Mouse (Mus musculus) cortical plate, adult 2 months (tissue): ENCODE data around the gene G0s2. TPM values are rescaled to one million over a fixed set of nuclear protein-coding genes. Genes with fewer than 3 reads are reported as not detected.
A peak's percentile ranks its signal among the peaks of the same experiment; 100 is the strongest.
"Not testable (repeated sequence)": the region's sequence is repeated elsewhere in the genome, so short reads cannot be mapped to it uniquely, and the experiment has no call there.

Experiments used
- H3K27ac ChIP-seq: fragments of 200-500 bp; 2 replicates; pipeline ENCODE4 v1.5.1; 2012; ENCODE audit warnings: low read length, control low read depth, inconsistent platforms; ENCODE audit not compliant: insufficient read depth
- H3K4me1 ChIP-seq: fragments of 200-500 bp; 2 replicates; pipeline ENCODE4 v1.6.1; 2011; ENCODE audit warnings: low read length; ENCODE audit not compliant: control insufficient read depth, insufficient read depth
- H3K4me3 ChIP-seq: fragments of 200-500 bp; 2 replicates; pipeline ENCODE4 v1.5.1; 2011; ENCODE audit warnings: mild to moderate bottlenecking, low read length, control low read depth; ENCODE audit not compliant: insufficient read depth
- CTCF ChIP-seq: fragments of 200-500 bp; IDR thresholded peaks from 2 replicates; pipeline ENCODE4 v1.5.1; 2011; ENCODE audit warnings: mild to moderate bottlenecking, control low read depth, low read length; ENCODE audit not compliant: insufficient read depth; ENCODE audit errors: extremely low read depth
- POLR2A ChIP-seq: fragments of 200-500 bp; IDR thresholded peaks from 2 replicates; pipeline ENCODE4 v1.6.1; 2011; ENCODE audit warnings: mild to moderate bottlenecking, low read length, control low read depth; ENCODE audit not compliant: insufficient read depth; ENCODE audit errors: extremely low read depth
- polyA plus RNA-seq: library from polyadenylated mRNA; depleted of rRNA; stranded (reverse); fragments of >200 nt; gene quantifications from 2 replicates; pipeline ENCODE4 v1.2.3, GENCODE M21; 2012

G0s2 gene
- polyA plus RNA-seq, 1 experiment = 22.6 TPM

- Histone ChIP-seq H3K4me3 (no peak overlapping the region), H3K4me1 (peaks cover 3% of the 10 kb centered on the region; the same call in 1 of the 2 replicates), H3K27ac (no peak overlapping the region)
- TF ChIP-seq POLR2A (no peak), CTCF (peak; percentile 57; the same call in 1 of the 2 replicates)
Measured at GRCm38 (mm10) chr1:193255488-193256288, 17.3 kb downstream of the G0s2 start.

- no peak overlapping the region for H3K4me3 ChIP-seq
- TF ChIP-seq CTCF (no peak), POLR2A (no peak)
- peaks cover 3% of the 10 kb centered on the region; the same call in 1 of the 2 replicates for H3K4me1 ChIP-seq
- H3K27ac ChIP-seq = no peak overlapping the region
Measured at GRCm38 (mm10) chr1:193255032-193255431, 18.0 kb downstream of the G0s2 start.

GRCm38 (mm10) chr1:193253895-193254294, 19.1 kb downstream of the G0s2 start:
- H3K4me3 ChIP-seq, H3K27ac ChIP-seq, H3K4me1 ChIP-seq: not testable (repeated sequence)

GRCm38 (mm10) chr1:193252616-193253015, 20.4 kb downstream of the G0s2 start:
- H3K4me1 ChIP-seq = peaks cover 3% of the 10 kb centered on the region; the same call in 1 of the 2 replicates
- no peak overlapping the region for H3K27ac ChIP-seq
- no peak for TF ChIP-seq CTCF
- TF ChIP-seq POLR2A = no peak
- no peak overlapping the region for H3K4me3 ChIP-seq

DNA sequence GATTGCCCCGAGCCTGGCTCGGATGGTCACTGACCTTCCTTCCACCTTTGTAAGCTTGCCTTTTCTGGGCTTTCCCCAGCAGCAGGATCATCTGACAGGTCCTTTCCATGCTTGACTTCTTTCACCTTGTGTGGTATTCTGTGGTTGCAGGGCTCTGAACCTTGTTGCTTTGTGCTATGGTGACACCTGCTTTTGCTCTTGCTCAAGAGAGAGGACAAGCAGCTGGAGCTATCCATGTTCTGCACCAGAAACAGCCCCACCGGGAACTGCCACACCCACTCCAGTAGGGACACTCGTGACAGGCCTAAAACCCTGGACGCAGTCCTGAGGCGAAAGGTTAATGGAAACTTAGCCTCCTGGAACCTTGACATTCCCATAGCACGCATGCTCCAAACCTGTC, 21.6 kb downstream of the G0s2 start:
- H3K4me3 ChIP-seq = no peak overlapping the region
- no peak overlapping the region for H3K27ac ChIP-seq
- peaks cover 1% of the 10 kb centered on the region; the same call in 1 of the 2 replicates for H3K4me1 ChIP-seq
- TF ChIP-seq POLR2A (no peak), CTCF (no peak)

GRCm38 (mm10) chr1:193250026-193250425, 23.0 kb downstream of the G0s2 start:
- Histone ChIP-seq H3K4me3 (no peak overlapping the region), H3K4me1 (no peaks in the 10 kb centered on the region; the same call in 1 of the 2 replicates), H3K27ac (no peak overlapping the region)
- no peak for TF ChIP-seq POLR2A
- TF ChIP-seq CTCF = no peak

DNA sequence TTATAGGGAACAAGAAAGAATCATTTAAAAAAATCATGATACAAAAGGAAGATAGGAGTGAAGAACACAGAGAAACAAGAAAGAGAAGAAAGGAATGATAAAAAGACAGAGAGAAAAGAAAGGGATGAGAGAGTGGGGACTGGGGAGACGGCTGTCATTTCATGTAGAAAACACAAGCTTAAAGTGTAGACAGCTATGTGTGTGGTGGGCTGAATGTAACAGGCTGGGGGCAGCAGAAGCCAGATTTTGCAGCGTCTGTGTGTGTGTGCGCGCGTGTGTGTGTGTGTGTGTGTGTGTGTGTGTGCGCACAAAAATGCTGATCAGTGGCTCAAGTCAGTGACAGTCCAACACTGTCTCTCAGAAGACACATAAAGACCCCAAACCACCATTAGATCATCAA, 28.8 kb downstream of the G0s2 start:
- H3K27ac ChIP-seq = no peak overlapping the region
- TF ChIP-seq POLR2A (no peak), CTCF (no peak)
- H3K4me3 ChIP-seq = no peak overlapping the region
- H3K4me1 ChIP-seq = peaks cover 6% of the 10 kb centered on the region; the same call in 1 of the 2 replicates

DNA sequence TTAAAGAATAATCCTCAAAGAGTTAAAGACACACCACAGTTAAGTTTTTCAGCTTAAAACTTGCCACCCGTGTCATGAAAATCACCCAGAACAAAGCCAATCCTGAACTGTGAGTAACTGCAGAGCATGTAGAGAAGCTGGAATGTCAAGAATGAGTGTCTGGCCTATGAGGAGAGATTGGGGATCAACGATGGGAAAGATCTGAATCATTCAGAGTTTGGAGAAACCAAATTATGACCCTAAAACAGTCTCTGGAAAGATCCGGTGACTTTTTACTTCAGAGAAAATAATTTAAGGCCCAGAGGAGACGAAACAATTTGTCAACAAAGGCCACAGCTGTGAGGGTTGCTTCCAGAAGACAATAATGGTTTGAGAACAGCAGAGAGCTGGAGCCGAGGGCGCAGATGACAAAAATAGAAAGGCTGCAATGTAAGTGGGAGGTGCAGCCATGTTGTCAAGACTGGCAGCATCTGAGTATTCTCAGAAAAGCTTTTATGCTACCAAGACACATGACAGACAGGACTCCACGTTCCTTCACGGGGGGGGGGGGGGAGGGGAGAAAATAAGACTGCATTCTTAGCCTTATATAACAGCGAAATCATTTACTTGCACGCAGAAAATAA, 29.3 kb downstream of the G0s2 start:
- no peak for TF ChIP-seq CTCF
- no peak for TF ChIP-seq POLR2A
- peaks cover 6% of the 10 kb centered on the region; the same call in 1 of the 2 replicates for H3K4me1 ChIP-seq
- 0 out of 2 replicates have a peak overlapping the region, but pooled peaks have one; percentile 25 for H3K27ac ChIP-seq

GRCm38 (mm10) chr1:193242863-193243262, 30.2 kb downstream of the G0s2 start:
- Histone ChIP-seq H3K4me3 (no peak overlapping the region), H3K27ac (no peak overlapping the region), H3K4me1 (peaks cover 6% of the 10 kb centered on the region; the same call in 1 of the 2 replicates)
- TF ChIP-seq CTCF (no peak), POLR2A (no peak)

More for the DNA sequence above, 29.3 kb downstream of the G0s2 start:
- no peak overlapping the region for H3K4me3 ChIP-seq

DNA sequence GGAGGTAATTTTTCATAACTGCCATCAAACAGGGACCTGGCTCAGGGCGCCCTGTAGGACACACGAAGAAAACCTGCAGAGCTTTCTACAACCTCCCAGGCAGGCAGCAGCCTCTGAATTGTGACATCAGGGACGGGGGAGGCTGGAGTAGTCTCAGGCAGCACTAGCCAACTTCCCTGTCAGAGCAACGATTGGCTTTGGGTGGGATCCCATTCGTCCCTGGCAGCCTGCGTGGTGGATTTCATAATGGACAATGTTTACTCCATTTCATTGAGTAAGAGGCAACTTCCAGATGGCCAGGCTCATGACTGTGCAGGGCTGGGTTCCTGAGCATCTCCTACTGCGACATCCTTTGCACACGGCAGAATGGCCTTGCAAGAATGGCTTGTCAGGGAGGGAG, 30.8 kb downstream of the G0s2 start:
- TF ChIP-seq CTCF (no peak), POLR2A (no peak)
- Histone ChIP-seq H3K4me3 (no peak overlapping the region), H3K4me1 (peaks cover 6% of the 10 kb centered on the region; the same call in 1 of the 2 replicates), H3K27ac (no peak overlapping the region)

GRCm38 (mm10) chr1:193241436-193241835, 31.6 kb downstream of the G0s2 start:
- no peak overlapping the region for H3K4me3 ChIP-seq
- H3K27ac ChIP-seq = no peak overlapping the region
- TF ChIP-seq POLR2A = no peak
- TF ChIP-seq CTCF = no peak
- peaks cover 6% of the 10 kb centered on the region; the same call in 1 of the 2 replicates for H3K4me1 ChIP-seq
